19 mouse cellular contexts compared by ENCODE assay signal in genomic region chr11:36941429-36941828, GRCm38 (mm10).
"Had no signal": no experiment of that assay in that cellular context is flagged by ENCODE, and none has a peak within 500 bp of the region (broad histone marks: within the 10 kb centered on the region; RNA-seq: fewer than 3 reads in every experiment).

No protein-coding gene starts in this region.

- DNase-seq: liver, postnatal 0 days; lung, adult 2 months; lung, postnatal 4 days; midbrain, embryonic 14.5 days; retina, postnatal 1 day; right cerebral cortex, adult 18-20 months; right cerebral cortex, postnatal 25 days; right cerebral cortex, postnatal 4 days; spleen, adult 18-20 months; thymus, adult 18-20 months; thymus, postnatal 14 days; thymus, postnatal 36 days had no signal

- H3K27ac ChIP-seq: lung, embryonic 15.5 days; midbrain, embryonic 10.5 days; neural tube, embryonic 13.5 days; neural tube, embryonic 15.5 days had no signal

- H3K27me3 ChIP-seq: lung, embryonic 15.5 days; neural tube, embryonic 13.5 days; neural tube, embryonic 15.5 days had no signal

- ATAC-seq: liver, postnatal 0 days; lung, postnatal 0 days; midbrain, embryonic 16.5 days had no signal

- H3K4me3 ChIP-seq: lung, embryonic 15.5 days; midbrain, embryonic 10.5 days; myocyte; neural tube, embryonic 13.5 days; neural tube, embryonic 15.5 days had no signal

- H3K4me2 ChIP-seq: lung, embryonic 15.5 days; neural tube, embryonic 13.5 days; neural tube, embryonic 15.5 days had no signal

- H3K9me3 ChIP-seq: lung, embryonic 15.5 days; midbrain, embryonic 10.5 days; neural tube, embryonic 13.5 days; neural tube, embryonic 15.5 days had no signal

- H3K9ac ChIP-seq: liver, postnatal 0 days; lung, embryonic 15.5 days; neural tube, embryonic 13.5 days; neural tube, embryonic 15.5 days had no signal

- H3K36me3 ChIP-seq: lung, embryonic 15.5 days; midbrain, embryonic 10.5 days; neural tube, embryonic 13.5 days; neural tube, embryonic 15.5 days had no signal

- H3K4me1 ChIP-seq: lung, embryonic 15.5 days had no signal
